Mouse (Mus musculus) natural killer cell, adult 2 months (primary cell): ENCODE measurements around the gene Sik1.
"Not testable (repeated sequence)": the region's sequence is repeated elsewhere in the genome, so short reads cannot be mapped to it uniquely, and the experiment has no call there.

Experiments used
- DNase-seq, 2 experiments: peaks; one replicate each; pipeline ENCODE4 v3.0.0; 2022; ENCODE audit warnings: low spot score in 2 of 2

The Sik1 gene

DNA sequence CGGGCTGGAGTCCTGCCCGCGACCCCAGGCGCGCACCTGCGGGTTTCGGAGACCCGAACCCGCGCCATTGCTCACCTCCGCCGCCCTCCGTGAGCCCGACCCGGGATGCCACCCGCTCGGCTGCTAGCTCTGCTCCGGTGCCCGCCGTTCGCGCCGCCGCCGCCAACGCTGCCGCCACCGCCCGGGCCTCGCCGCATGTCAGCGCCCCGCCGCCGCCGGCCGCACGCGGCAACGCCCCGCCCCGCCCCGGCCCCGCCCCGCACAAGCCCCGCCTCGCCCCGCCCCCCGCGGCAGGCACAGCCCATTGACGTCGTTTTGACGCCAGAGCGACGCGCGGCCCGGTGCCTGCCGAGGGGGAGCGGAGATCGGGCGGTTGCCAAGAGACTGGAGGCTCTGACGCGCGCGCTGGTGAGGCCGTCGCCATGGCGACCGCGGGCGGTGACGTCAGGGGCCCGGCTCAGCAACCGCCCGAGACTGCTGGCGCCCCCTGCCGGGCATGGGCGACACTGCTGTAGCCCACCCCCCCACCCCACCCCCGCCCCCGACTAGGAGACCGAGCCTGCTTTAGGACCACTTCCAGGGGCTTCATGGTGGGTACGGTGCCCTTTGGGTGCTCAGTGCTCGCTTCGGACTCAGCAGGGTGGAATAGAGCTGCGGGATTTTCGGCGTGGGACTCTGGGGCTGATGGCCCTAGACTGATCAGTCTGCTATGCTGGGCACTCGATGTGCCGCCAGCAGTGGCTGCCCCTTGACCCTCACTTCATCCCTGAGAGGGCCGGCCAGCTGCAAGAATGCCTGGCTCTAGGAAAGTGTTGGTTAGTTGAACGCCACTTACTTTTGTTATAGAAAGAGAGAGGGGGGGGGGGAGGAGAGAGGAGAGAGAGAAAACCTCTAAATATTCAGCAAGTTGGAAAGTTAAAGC lies at the start of gene Sik1:
Gene Sik1 (minus strand): TSS at position 208 of the 922 bp plus-strand sequence.
- peak; percentile 95 to 98 for DNase-seq

DNA sequence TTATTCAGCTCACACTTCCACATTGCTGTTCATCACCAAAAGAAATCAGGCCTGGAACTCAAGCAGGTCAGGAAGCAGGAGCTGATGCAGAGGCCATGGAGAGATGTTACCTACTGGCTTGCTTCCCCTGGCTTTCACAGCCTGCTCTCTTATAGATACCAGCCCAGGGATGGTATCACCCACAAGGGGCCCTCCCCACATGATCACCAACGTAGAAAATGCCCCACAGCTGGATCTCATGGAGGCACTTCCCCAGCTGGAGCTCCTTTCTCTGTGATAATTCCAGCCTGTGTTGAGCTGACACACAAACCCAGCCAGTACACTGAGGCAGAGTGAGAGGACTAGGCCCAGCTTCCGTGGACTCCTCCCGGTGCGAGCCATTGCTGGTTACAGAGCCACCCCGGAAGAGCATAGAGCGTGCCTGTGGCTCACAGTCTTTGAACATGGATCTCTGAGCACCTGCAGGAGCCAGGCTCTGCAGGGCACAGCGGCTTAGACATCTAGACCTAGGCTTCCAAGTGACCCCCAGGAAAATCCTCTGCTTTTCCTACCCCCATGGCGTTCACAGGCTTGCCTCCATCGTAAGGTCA lies 49.7 kb upstream of the Sik1 start:
- DNase-seq, result no peak

DNA sequence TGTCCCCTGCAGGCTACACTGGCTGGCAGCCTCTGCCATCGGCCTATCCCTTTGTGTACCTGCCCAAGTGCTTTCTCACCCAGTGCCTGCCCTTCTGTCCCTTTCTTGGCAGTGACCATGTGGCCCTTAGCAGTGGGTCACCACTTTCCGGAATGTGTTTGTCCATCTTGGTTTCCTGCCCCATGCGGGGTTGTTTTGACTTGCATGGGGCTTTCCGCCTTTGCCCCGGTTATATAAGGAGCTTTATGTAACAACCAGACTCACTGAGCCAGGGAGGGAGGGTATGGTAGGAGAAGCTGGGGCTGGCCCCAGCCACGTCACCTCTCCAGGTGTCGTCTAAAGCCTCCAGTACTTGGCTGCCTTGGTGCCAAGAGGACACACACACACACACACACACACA lies 48.4 kb upstream of the Sik1 start:
- no peak for DNase-seq

DNA sequence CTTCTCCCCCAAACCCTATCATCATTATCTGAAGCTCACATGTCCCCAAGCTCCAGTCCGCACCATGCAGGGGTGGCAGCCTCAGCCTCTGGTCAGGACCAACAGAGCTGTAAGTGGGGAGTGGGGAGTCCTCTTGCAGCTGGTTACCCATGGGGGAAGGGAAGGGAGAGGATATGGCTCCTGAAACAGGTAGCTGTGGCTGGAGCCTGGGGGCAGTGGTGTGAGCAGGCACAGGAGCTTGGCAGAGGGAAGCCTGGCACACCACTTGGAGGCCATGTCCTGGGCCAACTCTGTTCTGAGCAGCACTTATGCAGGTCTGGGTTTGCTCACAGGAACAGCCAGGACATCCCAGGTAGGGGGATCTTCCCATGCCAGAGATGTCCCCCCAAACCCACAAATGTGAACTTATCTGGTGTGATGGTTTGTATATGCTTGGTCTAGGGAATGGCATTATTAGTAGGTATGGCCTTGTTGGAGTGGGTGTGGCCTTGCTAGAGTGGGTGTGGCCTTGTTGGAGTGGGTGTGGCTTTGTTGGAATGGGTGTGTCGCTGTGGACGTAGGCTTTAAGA lies 47.1 kb upstream of the Sik1 start:
- DNase-seq, result no peak

DNA sequence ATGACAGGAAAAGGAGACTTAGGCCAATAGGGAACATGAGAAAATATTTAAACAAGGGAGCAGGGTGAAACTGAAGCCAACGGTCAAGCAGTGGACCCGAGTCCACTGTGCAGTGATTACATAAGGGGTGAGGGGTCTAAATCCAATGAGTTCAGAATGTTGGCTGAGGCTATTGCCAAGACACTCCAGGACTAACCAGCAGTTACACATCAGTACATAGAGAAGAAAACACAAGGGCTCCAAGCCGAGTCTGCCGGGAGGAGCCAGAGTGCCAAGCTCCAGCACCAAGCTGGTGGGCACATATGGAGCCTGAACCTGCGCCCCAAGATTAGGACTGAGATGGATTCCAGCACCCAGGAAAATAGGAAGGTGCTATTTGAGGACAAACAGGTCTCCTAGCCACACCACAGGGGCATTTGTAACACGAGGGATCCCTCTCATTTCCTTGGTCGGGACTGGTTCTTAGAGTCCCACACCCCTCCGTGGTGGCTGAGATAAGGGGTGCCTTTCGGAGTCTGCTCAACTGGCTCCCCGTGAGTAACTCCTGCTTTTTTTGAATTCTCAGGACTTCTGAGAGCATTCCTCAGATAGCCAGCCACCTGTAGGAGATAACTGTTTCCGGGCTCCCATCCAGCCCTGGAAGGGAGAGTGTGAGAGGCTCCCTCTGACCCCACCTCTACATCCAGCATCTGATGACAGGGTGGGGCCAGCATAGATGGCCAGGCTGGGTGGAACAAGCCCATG lies 46.0 kb upstream of the Sik1 start:
- DNase-seq, result no peak

DNA sequence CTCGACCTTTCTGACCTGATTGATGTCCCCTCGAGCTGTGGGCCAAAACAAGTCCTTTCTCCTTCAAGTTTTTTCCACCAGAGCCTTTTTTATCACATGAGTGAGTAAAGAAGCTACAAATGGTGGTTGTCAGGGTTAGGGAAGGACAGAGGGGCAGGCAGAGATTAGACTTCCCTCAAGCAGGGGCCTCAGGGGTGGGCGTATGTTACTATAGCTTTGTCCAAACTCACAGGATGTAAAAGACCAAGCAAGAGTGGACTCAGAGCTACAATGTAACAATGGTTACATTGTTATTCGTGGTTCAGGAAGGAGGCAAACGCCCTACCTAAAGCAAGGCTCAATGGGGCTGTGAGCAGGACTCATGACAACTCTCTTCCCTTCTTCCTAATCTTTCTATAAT lies 43.3 kb upstream of the Sik1 start:
- no peak for DNase-seq

DNA sequence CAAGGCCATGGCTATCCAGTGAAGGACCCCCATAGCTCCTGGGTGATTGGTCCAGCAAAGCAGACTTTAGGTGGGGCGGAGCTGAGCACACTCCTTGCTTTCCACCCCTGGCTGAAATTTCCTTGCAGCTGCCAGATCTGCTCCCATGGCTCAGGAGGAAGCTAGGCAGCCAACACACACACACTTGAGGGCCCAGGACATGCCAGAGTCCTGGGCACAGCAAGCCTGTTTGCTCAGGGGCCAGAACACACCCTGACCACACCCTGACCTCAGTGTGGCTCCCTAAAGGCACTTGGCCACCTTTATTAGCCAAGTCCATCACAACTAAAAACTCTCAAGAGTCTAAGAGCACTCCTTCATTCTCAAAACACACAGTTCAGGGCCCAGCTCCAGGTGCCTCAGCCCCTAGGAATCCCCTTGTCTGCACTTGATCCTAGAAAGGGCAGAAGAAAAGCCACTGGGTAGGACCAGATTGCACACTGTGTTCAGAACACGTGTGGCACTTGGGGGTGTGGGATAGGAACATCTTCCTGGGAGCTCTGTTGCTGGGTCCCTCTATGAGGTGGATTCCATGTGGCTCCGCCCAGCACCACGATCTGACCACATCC lies 41.7 kb upstream of the Sik1 start:
- DNase-seq, result no peak

DNA sequence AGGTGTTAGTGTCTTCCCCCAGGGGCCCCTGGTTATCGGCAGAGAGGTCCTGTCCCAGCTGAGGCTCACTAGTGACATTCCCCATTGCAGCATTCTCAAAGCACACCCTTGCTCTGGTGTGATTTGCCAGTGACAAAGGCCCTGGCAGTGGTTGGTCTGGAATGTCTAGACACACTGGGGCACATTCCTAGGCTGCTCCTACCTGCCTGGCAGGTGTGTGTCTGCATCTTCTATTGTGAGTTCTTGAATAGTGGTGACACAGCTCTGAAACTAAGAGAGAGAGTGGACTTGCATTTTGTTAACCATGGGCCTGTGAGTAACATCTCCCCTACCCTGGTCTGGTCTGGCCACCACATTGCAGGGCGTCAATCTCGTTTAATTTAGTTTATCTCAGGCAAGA lies 41.1 kb upstream of the Sik1 start:
- DNase-seq, result no peak

DNA sequence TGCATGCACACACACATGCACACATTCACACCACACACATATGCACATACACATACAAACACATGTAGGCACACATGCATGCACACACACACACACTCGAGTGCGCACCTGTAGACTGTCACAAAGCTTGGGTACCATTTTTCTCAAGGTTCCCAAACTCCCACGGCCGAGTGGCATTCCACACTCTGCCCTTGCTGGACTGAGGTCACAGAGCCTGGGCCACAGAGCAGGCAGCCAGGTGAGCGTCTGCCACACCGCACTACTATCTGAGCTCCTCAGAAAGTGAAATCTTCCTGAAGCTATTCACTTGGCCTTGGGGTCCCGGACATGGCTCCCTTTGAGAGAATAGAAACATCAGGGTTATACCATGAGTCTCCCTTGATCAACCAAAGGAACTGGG lies 40.7 kb upstream of the Sik1 start:
- DNase-seq, result no peak

DNA sequence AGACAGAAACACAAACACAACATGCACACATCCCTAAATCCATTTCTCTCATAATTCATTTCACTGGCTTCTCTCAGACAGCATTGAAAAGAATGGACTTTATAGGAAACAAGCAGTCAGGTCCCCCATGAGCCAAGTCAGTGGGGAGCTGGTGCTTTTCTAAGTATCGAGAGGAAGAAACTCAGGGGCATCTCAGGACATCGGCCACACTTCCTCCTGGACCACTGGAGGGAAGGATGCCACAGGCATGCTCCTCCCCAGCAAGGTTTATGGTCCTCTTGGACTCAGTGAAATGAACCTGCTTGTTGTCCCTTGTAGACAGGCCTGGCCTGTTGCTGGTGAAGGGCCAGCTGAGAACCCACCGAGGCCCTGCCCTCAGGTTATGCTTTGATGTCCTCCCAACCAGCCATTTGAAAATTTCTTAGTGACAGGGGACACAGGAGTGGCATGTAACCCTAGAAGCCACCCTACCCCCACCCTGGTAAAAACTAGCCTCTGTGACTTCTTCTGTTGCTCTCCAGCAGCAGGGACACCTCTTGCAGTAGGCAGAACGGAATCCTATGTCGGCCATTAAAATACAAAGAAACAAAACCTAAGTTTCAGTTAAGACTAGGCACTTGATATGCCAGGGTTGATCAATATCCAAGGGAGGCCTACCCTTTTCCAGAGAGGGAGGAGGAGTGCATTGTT lies 37.9 kb upstream of the Sik1 start:
- DNase-seq, result no peak

DNA sequence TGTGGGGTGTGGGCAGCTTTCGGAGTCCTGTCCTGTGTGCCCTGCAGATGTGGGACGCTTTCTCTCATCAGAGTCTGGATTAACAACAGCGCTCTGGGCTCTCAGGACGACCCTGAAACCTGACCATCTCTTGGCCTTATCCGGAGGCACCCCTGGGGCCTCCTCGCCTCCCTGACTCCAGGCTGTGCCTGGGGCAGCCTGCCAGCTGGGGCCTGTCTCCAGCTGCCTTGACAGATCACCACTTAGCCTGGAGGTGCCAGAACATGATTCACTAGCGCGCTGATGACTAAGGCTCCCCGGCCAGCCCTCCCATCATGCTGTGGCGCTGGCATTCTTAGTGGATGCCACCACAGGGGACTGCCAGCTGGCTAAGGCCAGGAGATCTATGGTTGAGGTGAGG lies 37.1 kb upstream of the Sik1 start:
- DNase-seq, result no peak

DNA sequence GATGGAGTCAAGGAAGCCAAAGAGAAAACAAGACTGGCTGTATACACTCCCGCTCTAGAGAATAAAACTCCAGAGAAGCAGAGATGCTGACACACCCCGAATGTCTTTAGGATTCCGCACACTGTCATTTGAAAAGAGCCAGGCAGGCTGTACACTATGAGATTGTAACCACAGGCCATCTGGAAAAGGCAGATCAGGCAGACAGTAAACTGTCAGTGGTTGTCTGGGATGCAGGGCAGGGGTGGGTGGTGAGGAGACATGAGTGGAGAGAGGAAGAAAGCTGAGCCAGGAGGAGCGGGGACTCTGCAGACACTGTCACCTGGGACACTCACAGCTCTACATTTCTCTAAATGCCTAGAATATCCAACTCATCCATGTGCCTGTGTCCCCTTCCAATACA lies 36.3 kb upstream of the Sik1 start:
- no peak for DNase-seq

DNA sequence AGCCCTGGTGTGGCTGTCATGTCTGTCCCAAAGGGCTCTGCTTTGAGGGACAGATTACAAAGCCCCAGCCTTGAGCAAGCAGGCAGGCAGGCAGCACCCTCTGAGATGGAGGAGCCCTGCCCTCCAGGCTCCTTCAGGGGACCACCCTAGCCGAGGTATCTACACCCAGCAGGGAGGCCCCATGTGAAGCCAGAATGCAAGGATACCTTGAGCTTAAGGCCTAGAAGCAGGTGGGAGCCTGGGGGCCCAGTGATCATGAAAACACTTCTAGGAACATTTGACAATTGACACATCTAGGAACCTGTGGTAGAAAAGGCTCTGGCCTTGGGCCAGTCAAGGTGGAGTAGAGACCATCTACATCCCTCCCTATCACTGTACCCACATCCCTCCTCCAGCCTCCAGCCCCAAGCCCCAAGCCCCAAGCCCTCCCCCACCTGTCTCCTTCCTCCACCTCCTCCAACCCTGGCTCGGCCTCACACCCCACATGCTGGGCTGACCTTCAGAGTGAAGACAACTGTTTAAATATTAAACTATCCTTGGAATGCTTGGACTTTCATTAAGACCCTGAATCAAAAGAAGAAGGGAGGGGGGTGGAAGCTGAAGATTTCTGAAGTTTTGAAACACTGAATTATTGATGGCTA lies 34.8 kb upstream of the Sik1 start:
- DNase-seq, result no peak

DNA sequence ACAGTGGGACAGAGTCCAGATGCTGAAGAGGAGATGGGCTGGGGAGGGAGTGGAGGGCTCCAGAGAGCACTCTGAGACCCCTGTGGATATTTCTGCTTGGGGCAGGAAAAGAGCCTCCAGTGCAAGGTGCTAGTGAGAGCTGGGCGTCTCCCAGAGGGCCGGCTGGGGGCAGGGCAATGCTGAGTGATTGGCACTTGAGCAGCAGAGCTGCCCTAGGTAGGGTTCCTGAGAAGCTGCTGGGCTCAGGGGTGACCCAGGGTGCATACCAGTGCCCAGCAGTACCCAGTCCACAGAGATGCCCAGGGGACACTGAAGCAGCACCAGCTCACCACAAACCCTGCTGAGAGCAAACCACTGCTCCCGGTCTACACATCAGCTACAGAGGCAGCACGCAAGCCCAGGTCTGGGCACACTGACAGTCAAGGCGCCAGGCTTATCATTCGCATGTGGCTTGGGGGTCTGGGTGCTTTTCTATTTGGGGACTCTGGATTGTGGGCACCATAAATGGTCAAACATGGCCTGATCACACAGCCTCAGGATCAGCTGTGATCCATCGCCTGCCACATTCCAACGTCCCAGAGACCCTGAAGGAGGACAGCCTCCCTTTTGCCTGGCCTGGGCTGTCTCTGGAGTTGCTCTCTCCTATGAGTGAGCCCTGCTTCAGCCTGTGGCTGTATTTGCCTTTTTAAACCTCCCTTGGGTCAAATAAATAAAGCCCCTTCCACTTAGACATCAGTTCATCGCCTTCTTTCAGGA lies 34.0 kb upstream of the Sik1 start:
- DNase-seq, result peak; percentile 27 to 31

DNA sequence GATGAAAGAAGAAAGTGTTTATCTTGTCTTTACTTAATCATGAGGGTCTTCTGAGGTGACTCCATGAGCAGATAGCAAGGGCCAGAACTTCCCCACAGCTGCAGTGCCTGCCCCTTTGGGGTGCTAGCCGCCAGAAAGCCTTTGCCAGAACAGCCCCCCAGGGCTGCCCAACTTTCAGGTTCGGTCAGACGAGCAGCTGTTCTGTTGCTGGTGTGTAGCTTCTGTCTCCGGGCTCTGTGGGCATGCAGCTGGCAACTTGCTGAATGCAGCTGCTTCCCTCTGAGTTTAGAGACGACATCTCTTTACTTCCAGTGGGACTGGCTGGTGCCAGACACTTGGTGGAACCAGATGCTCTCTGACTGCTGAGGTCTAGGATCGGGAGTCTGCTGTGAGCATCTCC lies 32.9 kb upstream of the Sik1 start:
- DNase-seq, result no peak

DNA sequence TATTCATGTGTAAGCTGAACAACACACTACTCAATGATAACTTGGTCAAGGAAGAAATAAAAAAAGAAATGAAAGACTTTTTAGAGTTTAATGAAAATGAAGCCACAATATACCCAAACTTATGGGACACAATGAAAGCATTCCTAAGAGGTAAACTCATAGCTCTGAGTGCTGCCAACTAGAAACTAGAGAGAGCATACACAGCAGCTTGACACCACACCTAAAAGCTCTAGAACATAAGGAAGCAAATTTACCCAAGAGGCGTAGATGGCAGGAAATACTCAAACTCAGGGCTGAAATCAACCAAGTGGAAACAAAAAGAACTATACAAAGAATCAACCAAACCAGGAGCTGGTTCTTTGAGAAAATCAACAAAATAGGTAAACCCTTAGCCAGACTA lies 29.1 kb upstream of the Sik1 start:
- DNase-seq, result not testable (repeated sequence)

DNA sequence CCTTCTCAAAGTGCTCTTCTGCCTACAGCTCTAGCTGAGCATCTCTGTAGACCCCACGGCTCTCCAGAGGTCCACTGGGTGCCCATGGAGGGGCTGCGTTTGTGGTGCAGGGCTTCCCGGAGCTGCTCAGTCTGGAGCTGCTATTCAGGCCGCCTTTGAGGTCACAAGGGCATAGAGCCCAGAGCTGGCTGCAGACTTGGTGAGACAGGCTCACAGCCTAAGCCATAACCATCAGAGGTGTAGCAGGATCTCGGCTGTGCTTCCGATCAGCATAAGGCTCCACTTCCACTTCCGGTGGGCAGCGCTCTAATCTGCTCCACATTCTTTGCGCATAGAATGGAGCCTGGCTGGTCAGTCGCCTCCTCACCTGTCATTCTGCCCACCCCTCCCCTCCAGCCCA lies 23.8 kb upstream of the Sik1 start:
- no peak for DNase-seq

DNA sequence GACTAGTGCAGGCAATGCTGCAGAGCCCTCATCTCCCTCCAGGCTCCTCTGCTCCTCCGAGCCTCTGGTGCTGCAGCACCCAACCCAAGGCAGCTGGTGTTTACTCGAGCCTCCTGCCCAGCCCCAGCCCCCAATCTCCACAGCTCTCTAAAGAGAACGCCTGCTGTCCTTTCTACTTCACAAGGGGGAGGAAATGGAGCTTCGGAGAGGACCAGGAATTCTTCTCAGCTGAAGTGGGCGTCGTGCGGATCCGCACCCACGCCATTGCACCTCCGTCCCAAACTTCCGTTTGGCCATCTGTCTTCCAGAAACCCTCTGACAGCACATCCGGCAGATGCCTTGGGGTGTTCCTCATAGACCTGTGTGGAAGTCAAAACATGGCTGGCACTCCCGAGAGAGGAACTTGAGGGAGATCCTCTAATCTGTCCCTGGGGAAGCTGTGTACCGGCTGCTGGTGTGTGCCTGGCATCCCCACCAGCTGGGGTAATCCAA lies 22.1 kb upstream of the Sik1 start:
- no peak for DNase-seq

DNA sequence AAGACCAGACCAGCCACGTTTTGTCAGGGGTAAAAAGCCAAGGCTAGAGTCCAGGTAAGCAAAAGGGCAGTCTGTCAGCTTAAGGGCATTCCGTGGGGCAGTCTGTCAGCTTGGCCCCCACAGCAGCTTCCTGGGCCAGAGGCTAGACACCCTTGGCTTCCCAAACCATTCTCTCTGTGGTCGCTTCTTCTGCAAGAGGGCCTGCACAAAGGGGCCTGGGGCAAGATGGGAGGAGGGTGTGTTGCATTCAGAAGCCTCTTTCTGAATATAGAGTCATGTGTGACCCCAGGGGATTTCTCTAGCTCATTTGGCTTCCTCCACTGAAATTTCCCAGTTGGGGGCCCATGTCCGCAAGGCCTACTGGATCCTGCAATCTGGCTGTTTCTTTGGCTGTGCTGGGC lies 21.6 kb upstream of the Sik1 start:
- no peak for DNase-seq

DNA sequence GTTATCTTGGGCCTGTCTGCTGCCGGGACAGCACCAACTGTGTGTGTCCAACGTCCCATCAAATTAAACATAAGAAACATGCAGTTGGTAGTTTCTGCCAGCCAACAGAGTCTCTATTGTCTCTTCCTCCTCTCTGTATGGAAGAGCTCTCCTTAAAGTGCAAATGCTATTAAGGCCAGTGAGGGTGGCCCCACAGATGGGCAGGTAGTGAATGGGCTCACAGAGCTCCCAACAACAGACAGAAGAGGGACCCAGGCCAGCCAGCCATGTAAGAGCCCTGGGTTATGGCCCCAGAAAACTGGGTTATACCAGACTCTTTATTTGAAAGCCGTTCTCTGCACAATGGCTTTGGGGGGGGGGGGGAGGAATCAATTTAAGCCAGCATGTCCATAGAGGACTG lies 21.2 kb upstream of the Sik1 start:
- no peak for DNase-seq
